Mouse (Mus musculus): ENCODE results near the gene Camk2d.

The Camk2d gene

DNA sequence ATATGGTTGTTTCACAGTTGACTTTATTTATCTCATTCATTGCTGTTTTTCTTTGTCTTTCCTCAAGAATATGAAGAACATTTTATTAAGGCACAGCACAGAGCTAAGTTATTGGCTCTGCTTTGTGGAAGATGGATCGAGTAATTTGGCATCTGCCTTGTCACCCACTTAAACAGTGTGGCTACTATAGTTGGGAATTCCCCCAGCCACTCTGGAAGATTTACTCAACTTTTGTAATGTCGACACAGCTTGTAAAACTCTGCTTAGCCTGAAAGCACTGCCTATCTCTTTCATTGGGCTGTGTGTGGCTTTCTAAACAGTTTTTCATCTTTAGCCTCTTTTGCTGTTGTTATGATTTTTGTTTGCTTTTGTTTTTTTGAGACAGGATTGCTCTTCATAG is 56.3 kb downstream of the Camk2d start:
- no peak for DNase-seq

DNA sequence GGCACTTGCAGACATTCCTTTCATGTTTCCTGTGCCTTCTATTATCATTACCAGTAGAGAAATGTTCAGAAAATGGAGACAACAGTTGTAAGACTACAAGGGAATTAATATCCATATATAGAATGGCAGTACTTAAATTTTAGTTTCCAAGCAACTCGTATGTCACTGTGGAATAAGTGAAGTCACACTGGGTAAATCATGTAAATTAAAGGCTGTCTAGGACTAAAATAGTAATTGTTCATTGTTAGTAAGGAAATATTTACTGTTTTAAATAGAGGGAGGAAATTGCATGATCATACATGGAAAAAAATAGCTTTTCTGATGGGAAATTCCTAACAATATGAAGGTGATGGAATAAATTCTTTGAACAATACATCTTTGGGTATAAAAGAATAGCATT is 57.0 kb downstream of the Camk2d start:
- no peak for DNase-seq

DNA sequence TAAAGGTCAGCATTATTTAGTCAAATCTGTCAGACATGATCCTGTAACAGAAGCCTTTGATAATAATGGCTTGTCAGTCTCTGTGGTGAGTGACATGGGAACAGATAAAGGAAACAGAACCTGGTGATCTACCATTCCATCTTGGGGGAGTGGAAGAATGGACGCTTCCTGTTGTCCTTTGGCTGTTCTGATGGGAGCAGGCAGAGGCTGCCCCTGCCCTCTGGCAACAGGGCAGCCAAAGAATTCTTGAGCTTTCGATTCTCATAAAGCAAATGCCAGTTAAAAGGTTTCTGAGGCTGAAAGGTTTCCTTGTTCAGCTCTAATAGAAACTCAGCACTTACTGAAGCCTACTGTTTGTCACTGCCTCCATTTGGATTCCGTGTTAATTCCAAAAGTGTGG is 60.1 kb downstream of the Camk2d start:
- no peak for DNase-seq

DNA sequence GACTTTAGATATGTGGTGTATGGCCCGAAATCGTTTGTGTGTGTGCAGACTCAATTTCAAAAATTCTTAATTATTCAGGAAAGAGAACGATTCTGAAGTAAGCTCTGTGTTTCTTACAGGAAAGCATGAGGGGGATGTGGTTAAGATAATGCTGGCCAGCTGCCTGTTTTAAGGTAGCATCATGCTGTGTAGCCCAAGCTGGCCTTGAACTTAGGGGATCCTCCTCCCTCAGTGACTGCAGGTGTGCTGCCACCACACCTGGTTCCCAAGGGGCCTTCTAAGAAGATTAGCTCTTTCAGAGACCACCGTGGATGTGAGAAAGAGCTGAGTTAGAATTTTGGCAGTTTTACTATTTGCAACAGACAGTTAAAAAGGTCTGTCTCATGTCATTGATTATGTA is 61.8 kb downstream of the Camk2d start:
- DNase-seq, result no peak

DNA sequence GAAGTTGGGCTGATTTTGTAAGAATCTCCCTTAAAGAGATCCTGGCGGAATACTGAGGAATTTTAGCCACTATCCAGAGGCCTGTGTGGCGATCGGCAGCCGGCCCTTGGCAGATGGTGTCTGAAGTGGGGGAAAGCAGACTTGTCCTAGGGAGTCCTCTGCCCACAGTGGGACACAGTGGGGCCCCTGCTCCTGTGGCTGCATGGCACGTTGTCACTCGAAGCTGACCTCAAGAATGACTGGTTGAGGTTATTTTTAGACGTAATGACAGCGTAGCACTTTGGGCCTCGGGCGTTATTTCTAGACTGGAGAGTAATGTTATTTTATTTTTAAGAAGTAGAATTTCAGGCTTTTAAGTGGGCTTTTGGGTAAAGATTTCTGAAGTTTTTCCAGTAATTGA is 62.7 kb downstream of the Camk2d start:
- peak in 1 of 2 experiments; percentile 53 for DNase-seq

DNA sequence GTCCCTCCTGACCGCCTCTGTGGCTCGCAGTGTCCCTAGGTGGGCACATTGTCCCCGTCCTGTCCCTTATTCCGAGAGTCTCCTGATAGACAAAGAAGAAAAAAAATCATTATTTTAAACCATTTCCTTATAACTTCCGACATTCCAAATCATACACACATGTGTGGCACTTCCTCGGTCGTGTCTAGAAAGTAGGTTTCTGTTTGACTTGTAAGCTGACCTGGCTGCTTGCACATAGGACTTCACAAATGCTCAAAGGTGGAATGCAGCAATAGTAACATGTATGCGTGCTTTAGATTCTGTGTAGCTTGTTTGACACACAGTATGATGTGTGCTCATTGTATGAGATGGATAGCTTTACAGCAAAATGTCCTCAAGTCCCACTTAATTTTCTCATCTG is 63.1 kb downstream of the Camk2d start:
- no peak for DNase-seq

DNA sequence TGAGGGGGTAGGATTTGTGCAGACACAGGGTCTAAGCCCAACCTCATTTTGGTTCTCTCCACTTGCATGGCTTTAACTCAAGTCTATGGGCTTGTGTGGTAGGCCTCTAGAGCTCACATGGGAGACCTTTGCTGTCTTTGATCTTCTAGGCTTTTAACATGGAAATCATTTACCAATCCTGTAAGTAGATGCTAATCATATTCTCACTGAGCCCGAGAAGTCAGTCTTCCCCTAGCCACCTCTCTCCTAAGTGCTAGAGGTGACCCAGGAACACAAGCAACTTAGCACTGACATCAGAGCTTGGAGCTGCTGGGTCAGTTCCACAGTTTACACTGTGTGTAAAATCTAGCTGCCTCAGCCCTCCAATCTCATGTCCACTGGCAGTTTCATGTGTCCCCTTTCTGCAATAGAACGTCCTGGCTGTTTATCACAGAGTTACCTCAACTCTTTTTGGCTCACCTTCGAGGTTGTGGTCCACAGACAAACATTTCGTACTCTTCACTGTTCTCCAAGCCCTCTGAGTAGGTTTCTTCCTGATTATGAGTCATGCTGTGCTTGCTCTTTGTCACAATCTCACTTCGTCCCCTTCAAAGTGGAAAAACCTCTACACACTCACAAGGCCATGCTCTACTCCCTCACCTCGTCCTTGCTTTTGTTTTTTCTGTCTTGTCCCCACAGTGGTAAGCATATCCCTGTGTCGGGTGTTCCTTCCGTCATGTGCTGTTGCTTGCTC is 63.9 kb downstream of the Camk2d start:
- no peak for DNase-seq

DNA sequence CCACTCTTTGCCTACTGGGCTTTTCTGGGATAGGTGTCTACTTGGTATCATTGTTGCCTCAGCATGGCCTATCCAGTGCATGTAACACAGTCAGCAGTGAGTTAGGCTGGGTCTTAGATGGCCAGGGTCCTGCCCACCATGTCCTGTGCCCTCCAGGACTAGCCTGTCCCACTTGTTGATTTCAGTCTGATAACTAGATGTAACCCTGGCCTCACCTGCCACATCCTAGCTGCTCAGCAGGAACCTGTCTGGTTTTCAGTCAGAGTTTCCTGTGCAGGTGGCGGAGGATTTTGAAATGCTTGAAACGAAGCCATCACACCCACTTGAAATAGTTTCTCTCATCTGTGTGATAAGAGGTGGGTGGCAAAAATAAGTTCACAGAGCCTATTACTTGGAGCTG is 64.5 kb downstream of the Camk2d start:
- DNase-seq, result no peak

DNA sequence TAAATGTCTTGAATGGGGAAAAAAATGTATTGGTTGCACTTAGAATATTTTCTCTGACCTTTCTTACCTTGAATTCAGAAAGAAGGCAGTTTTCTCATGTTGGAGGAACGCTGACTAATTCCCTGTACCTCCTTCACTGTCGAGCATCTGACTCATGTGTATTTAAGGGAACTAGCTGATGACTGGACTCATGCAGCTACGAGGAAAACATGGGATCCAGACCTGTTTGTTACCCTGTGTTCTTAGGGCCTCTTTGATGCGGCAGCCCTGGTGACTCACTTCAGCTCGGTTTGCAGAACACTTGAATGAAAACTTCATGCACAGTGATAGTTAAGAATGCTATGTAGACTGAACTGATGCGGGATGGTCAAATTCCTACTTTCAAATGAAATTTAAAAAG is 64.9 kb downstream of the Camk2d start:
- no peak for DNase-seq

DNA sequence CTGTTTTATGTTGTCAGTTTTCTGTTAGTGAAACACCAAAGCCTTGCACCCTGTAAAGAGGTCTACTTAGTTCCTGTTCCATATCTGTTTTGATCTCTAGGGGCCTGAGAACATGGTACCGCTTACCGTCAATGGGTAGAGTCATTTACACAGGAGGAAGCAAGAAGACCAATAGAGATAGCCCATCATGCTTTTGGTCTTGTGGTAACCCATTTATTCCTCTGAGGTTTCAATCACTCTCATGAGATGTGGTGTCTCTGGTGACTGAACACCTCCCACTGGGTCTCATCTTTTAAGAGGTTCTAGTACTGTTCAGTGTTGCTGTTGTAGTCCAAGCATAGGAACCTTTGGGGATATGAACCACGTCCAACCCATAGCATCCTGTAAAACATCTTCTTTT is 65.8 kb downstream of the Camk2d start:
- DNase-seq, result no peak

DNA sequence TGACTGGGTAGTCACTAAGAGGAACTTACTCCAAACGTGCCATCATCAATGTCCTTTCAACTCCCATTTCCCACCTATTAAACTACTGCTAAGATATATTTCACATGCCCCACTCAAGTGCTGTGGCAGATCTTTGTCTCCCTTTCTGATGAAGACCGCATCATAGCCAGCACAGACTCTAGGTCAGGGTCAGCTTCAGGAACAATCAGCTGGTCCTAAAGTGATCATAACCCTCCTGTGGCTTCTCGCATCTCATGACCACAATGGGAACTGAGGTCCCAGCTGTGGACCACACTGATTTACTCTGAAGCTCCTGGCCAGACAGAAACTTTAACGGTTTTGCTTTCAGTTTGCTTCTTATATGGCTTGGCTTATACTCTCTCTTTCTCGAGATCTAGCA is 67.3 kb downstream of the Camk2d start:
- no peak for DNase-seq

DNA sequence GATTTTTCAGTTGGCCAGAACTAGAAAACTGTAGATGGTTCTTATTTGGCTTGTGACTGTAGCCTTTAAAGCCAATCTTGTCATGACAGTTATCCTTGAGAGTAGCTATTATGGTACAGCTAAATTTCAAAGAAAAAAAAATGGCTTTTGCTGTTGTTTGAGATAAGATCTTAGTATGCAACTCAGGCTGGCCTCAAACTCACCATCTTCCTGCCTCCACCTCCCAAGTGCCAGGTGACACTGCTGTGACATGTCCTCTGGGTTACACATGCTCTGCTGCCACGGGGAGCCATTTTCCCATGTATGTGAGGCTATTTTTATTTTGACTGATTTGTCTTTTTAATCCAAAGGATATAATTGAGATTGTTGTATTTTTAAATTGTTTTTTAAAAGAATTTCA is 69.8 kb downstream of the Camk2d start:
- no peak for DNase-seq

DNA sequence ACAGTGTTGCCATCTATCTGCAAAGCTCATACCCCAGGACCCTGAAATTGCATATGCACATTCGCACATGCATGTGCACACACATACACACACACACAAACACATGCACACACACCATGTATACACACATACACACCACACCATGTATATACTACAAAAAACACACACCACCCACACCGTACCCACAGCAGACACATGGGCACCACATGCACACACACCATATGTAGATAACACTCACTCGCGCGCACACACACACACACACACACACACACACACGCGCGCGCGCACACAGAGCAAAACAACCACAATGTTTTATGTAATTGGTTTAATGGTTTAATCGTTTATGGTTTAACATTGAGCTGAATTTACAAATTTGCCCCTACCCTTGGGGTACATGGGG is 70.9 kb downstream of the Camk2d start:
- DNase-seq, result no peak

DNA sequence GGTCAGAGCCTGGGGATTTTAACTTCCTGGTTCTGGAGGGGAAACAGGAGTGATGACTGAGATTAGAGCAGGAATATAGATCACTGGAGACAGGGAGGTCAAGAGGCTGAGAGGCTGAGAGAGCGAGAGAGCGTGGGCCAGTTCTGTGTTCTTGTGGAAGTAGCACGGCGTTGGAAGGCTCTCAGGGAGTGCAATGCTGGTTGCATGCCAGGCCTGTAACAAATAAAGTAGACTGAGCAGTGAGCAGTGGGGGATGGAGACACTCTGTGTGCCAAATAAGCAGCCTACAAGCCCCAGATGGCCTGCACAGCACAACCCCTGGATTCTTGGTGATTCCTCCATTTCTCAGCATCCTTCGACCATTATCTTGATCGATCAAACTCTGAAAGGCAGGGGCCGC is 71.3 kb downstream of the Camk2d start:
- DNase-seq, result peak; percentile 56 to 73

DNA sequence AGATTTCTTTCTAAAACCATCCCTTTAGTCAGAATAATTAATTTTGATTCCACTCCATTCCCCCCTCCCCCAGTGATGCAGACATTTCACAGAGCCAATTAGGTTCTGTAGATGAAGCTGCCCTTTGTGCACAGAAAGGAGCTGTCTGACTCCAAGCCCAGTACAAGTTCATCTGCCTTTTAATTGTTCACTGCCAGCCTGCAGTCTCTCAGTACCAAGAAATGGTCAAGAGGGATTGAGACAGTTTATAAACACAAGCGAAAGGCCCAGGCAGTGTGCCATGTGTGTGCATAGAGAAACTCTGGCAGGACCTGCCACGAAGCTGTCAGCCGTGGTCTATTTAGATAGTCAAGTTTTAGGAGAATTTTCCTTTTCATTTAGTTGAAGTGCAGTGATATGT is 72.0 kb downstream of the Camk2d start:
- peak; percentile 60 to 63 for DNase-seq

DNA sequence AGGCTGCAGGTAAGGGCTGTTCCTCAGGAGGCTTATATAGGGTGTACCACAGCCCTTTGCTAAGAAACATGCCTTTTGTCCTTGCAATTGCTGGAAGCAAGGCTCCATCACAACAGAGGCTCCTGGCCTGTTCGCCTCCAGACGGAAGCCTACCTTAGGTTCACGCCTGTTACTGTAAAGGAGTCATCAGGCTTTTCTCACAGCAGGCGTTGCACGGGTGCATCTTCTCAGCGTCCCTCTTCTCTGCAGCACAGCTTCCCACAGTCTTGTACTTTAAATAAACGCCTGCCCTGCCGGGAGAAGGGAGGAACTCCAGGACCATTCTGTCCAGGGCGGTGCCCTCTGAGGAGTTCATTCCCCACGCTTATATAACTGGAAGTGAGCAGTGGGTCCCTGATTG is 72.6 kb downstream of the Camk2d start:
- peak in 1 of 2 experiments; percentile 48 for DNase-seq

DNA sequence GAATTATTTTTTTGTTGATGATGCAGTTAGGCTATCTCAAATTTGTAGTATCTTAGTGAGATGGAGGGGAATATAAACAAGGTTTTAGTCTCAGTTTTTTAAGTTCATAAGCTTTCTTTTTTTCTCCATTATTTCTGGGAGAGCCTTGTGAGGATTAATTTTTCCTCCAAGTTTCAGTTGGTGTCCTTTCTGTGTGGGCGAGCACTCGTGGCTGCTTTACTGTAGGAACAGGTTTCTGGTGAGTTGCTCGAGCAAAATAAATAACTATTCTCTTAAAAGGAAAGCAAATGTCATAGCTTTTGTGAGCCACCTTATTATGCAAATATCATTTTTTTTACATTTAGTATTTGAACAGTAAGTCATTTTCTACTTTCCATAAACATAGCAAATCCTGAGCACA is 74.3 kb downstream of the Camk2d start:
- DNase-seq, result no peak

DNA sequence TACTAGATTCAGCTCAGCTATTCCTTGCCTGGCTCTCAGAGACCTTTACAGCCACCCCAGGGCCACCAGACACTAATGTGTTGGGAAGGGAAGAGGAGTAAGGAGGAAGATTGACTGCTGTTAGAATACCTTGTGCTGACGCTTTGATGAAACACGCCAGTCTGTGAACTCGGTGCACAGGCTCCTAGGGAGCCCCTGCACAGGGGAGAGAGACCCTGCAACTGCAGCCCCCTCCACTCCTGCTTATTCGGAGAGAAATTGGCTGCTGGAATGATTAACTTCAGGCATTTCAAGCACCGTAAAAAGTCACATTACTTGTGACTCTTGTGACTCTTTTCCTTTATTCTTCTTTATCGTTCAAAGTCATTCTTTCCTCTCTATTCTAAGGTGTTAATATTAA is 75.2 kb downstream of the Camk2d start:
- DNase-seq, result no peak

DNA sequence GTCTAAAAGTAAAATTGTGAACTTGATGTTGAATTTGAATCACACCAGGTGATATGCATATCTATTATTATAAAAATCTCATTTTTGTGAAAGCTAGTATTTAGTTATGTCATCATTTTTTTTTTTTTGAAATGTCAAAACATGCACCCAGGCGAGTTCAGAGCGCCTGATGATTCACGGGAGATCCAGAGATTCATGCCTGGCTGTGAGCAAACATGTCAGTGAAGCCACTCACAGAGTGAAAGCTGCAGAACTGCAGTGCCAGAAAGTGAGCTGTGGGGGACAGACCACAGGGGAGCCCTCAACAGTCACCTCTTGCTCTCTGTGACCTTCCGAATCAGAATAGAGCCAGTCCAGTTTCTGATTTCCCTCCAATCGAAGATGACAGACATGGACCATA is 84.9 kb downstream of the Camk2d start:
- no peak for DNase-seq

DNA sequence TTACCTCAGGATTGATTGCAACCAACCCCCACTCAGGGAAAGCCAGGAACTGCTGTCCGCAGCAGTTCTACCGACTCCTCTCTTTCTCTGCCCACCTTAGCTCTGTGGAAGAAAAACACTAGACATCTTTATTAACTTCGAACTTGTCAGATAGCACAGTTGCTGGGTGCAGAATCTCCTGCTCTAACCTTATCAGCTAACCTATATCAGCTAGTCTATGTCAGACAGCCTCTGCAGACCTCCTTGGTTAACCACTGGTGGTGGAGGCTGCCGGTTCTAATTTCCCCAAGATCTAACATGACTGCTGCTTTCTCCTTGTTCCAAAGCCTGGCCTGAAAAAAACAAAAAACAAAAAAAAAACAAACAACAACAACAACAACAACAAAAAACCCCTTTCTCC is 85.9 kb downstream of the Camk2d start:
- no peak for DNase-seq

DNA sequence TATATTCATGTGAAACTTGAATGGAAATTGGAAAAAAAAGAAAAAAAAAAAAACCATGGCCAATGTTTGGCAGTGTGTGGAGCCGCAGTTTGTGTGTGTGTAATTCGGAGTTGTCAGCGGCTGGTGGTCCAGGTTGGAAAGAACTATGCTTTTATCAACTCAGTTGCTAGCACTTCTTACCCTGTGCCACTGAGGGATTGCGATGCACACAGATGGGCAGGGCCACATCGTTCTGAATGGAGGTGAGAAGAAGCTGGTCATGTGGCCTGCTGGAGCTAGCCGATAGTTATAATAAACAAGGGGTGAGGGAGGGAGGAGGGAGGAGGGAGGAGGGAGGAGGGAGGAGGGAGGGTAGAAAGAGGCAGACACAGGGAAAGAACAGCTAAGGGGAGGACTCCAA is 89.3 kb downstream of the Camk2d start:
- DNase-seq, result no peak

DNA sequence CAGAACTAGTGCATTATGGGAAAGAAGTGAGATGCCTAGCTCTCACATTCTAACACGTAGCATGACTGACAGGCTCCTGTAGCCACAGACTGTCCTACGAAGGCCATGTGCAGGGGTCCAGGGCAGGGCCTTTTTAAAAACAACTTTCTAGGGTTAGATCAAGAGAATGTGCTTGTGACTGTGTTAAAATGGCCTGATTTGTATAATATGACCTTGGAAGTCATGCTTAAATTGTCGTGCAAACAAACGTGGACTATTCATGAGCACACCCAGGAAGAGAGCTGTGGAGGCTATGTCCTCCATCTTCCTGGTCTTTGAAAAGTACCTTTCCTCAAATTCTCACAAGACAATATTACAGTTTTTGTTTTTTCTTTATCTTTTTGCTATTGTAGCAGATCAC is 91.0 kb downstream of the Camk2d start:
- DNase-seq, result no peak

DNA sequence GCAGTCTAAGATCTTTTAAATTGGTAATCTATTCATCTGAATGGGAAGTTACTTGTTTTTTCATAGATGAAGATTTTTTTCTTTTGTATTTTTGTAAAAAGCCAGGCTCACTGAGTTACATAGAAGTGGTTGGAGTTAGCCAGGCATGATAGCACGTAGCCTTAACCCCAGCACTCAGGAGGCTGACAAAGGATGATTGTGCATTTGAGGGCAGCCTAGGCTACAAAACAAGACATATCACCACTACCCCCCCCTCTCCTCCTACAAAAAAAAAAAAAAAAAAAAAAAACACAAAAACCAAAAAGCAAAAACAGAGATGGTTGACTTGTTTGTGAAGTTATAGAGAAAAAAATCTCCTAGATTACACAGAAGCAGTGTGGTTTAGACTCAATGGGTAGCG is 92.4 kb downstream of the Camk2d start:
- no peak for DNase-seq

DNA sequence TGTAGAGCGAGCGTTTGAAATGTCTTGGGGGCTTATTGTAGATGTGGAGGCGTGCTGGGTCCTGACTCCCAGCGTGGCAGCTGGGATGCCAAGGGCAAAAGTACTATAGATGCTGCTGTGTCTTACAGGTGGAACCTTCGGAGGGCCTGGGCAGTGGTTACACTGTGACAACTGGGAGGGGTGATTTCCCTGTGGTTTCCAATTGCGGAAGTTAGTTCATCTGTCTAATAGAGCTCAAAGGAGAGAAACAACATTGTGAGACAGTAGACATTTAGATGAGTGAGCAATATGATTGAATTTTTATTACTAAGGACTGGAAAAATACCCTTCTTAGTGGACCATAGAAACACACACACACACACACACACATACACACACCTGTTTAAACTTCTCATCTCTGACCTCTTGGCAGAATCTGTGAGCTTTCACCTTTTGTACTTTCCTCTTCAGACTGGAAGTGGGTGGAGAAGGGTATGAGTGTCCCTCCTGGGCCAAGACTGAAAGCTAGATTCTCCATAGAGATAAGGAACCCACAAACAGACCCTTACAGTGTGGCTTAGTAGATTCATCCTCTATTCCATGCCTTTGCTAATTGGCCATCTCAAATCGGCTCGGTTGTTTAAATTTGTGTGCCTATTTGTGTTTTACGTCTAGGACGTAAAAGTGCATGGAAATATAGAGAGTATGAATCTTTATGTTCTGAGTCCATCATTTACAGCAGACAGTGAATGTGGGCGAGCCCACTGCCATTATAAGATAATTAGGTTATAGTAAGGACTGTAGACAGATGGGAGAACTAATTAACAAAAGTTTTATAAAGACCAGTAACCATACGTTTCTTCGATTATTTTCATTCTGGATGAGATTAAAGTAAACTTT is 94.8 kb downstream of the Camk2d start:
- no peak for DNase-seq

DNA sequence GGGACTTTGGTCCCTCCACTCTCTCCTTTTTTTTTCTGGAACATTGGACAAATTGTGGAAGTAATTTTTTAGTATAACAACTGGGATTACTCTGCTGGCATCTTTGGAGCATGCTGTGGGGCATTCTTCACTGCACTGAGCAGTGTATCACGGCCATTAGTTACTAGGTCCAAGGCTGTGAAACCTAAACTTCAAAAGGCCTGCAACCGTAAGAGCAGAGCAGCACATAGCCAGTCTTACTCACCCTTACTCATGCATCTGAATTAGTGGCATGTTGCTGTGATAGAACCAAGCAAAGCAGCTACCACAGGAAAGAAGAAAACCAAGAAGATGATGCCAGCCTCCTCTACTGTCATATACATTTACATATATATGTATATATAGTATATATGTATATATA is 95.5 kb downstream of the Camk2d start:
- DNase-seq, result no peak

Measured in cerebellum, postnatal 14 days (tissue).